Mouse (Mus musculus) intestine, embryonic 14.5 days (tissue): ENCODE measurements at regions not wholly inside any gene's neighbourhood (a gene's known extent, or its start where the extent isn't known, plus 50 kb on each side); places are given as distances from the start of the nearest gene placed in this dataset.

ENCODE experiments used
- ATAC-seq: fragments of 200-750 bp; cut with Nextera tagmentation; replicated peaks from 2 replicates; pipeline ENCODE4 v1.8.0; 2017; ENCODE audit warnings: low read depth, moderate number of reproducible peaks, moderate TSS enrichment, moderate library complexity; ENCODE audit not compliant: low FRiP score, low TSS enrichment
- DNase-seq: peaks from one replicate; pipeline ENCODE4 v3.0.0-alpha.2; 2018; ENCODE audit warnings: low spot score
- H3K27ac ChIP-seq: fragments of 300-500 bp; sonication (generic); 2 replicates; pipeline ENCODE4 v1.5.1; 2014; ENCODE audit warnings: low read depth, mild to moderate bottlenecking, control low read depth
- H3K27me3 ChIP-seq: fragments of 300-500 bp; sonication (generic); replicated peaks from 2 replicates; pipeline ENCODE4 v1.6.1; 2014; ENCODE audit warnings: low read length, control low read depth; ENCODE audit not compliant: control insufficient read depth, insufficient read depth
- H3K36me3 ChIP-seq: fragments of 300-500 bp; sonication (generic); 2 replicates; pipeline ENCODE4 v1.6.1; 2014; ENCODE audit warnings: low read length, control low read depth; ENCODE audit not compliant: control insufficient read depth, insufficient read depth
- H3K4me1 ChIP-seq: fragments of 300-500 bp; sonication (generic); replicated peaks from 2 replicates; pipeline ENCODE4 v1.6.1; 2014; ENCODE audit warnings: low read length, control low read depth, mixed read lengths; ENCODE audit not compliant: control insufficient read depth, insufficient read depth
- H3K4me2 ChIP-seq: fragments of 300-500 bp; sonication (generic); 2 replicates; pipeline ENCODE4 v1.6.1; 2014; ENCODE audit warnings: low read length
- H3K4me3 ChIP-seq: fragments of 300-500 bp; sonication (generic); 2 replicates; pipeline ENCODE4 v1.5.1; 2014; ENCODE audit warnings: low read depth, low read length, control low read depth, mixed read lengths
- H3K9ac ChIP-seq: fragments of 300-500 bp; sonication (generic); 2 replicates; pipeline ENCODE4 v1.6.1; 2014; ENCODE audit warnings: mild to moderate bottlenecking, low read length
- H3K9me3 ChIP-seq: fragments of 300-500 bp; sonication (generic); 2 replicates; pipeline ENCODE4 v1.6.1; 2016; ENCODE audit warnings: low read length, control low read depth; ENCODE audit not compliant: control insufficient read depth
- WGBS: fragments of 180-500 bp; shearing (Covaris S2); extraction: QIAGEN DNeasy Blood & Tissue Kit; methylation state at CpG from one replicate; pipeline ENCODE4 v1.1.7; 2014; 5-methylcytosine and 5-hydroxymethylcytosine counted together

DNA sequence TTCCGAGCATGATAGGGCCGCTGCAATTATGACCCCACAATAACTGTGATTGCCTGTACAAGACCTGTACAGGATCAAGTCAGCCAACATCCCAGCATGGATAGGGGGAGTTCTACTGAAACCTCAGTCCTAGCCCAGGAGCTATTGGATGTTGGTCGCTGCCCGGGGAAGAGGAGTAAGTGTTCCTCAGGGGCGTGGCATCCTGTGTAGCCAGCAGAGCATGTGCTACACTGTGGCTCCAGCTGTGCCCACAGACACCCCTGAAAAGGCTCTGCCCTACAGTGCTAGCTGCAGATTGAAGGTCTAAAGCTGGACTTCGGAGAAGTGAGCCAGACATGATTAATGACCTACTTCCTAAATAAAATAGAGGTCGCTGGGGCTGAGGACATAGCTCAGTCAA lies 317.5 kb upstream of the 3110018I06Rik start:
- Histone ChIP-seq H3K36me3 (no peaks in the 10 kb centered on the region), H3K4me2 (no peak overlapping the region), H3K9me3 (no peaks in the 10 kb centered on the region), H3K27me3 (0 out of 2 replicates have a peak, but pooled peaks cover 3% of the 10 kb centered on the region), H3K9ac (no peak overlapping the region), H3K4me3 (no peak overlapping the region), H3K27ac (no peak overlapping the region), H3K4me1 (no peaks in the 10 kb centered on the region)
- DNase-seq, result no peak
- ATAC-seq, result no peak
- WGBS, result 61% methylated on average over 7 of the region's 7 CpGs

GRCm38 (mm10) chr12:107171676-107172075 lies 316.8 kb upstream of the 3110018I06Rik start:
- DNase-seq (no peak), ATAC-seq (no peak)
- H3K4me3 ChIP-seq, result no peak overlapping the region
- no peak overlapping the region for H3K27ac ChIP-seq
- H3K4me1 ChIP-seq, result no peaks in the 10 kb centered on the region
- no peaks in the 10 kb centered on the region for H3K9me3 ChIP-seq
- H3K4me2 ChIP-seq, result no peak overlapping the region
- 82% methylated on average over 15 of the region's 15 CpGs for WGBS
- no peak overlapping the region for H3K9ac ChIP-seq
- H3K36me3 ChIP-seq, result no peaks in the 10 kb centered on the region
- 0 out of 2 replicates have a peak, but pooled peaks cover 3% of the 10 kb centered on the region for H3K27me3 ChIP-seq

DNA sequence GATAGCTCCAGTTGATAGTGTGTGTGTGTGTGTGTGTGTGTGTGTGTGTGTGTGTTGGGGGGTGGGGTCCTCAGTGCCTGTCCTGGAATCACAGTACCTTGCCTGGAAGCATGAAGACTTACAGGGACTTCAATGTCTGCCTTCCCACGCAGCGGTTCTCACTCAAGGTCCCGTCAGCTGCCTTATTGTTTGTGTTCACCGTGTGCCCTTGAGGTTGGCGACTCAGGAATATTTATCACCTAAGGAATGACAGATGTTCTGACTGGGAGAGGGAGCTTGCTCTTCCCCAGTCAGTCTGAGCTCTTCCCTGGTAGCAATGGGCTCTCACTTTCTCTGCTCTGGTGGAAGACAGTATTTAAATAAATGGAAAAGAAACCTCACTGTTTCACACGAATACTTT lies 309.8 kb upstream of the 3110018I06Rik start:
- H3K27ac ChIP-seq, result no peak overlapping the region
- H3K4me2 ChIP-seq, result no peak overlapping the region

GRCm38 (mm10) chr12:107180501-107180900 lies 307.9 kb upstream of the 3110018I06Rik start:
- H3K27me3 ChIP-seq, result no peaks in the 10 kb centered on the region
- 92% methylated on average over 3 of the region's 3 CpGs for WGBS
- no peak overlapping the region for H3K4me3 ChIP-seq
- H3K9ac ChIP-seq, result no peak overlapping the region
- no peak overlapping the region for H3K27ac ChIP-seq
- H3K4me2 ChIP-seq, result no peak overlapping the region
- H3K9me3 ChIP-seq, result no peaks in the 10 kb centered on the region
- no peak for ATAC-seq
- DNase-seq, result no peak
- no peaks in the 10 kb centered on the region for H3K4me1 ChIP-seq
- no peaks in the 10 kb centered on the region for H3K36me3 ChIP-seq

More for the DNA sequence above, 309.8 kb upstream of the 3110018I06Rik start:
- no peak for ATAC-seq
- WGBS, result 40% methylated on average over 6 of the region's 6 CpGs
- Histone ChIP-seq H3K9ac (no peak overlapping the region), H3K9me3 (no peaks in the 10 kb centered on the region), H3K4me1 (no peaks in the 10 kb centered on the region), H3K27me3 (no peaks in the 10 kb centered on the region), H3K36me3 (no peaks in the 10 kb centered on the region), H3K4me3 (no peak overlapping the region)
- DNase-seq, result no peak

DNA sequence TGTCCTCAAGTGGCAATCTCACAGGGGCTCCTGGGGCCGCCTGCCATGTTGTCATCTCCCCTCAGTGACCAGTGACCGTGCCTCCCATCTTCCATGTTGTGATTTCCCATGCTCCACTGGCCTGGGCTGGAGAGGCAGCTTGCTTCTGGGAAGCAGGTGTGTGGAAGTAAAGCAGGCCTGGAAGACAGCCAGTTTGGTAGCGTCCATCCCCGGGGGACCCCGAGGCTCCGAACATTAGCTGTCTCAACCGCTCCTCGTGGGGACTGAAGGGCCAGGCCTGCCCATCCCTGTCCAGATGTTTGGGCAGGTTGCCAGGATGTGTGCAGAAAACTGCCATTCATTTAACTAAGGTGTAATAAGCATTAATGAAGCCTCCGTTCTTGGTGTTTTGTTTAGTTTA lies 307.1 kb upstream of the 3110018I06Rik start:
- no peak for DNase-seq

GRCm38 (mm10) chr12:107182091-107182655 lies 306.3 kb upstream of the 3110018I06Rik start:
- no peak for DNase-seq
- Histone ChIP-seq H3K27ac (no peak overlapping the region), H3K36me3 (no peaks in the 10 kb centered on the region), H3K4me1 (no peaks in the 10 kb centered on the region), H3K27me3 (no peaks in the 10 kb centered on the region), H3K4me3 (no peak overlapping the region), H3K4me2 (no peak overlapping the region), H3K9me3 (no peaks in the 10 kb centered on the region), H3K9ac (no peak overlapping the region)
- no peak for ATAC-seq
- 90% methylated on average over 18 of the region's 18 CpGs for WGBS

More for the DNA sequence above, 307.1 kb upstream of the 3110018I06Rik start:
- Histone ChIP-seq H3K4me1 (no peaks in the 10 kb centered on the region), H3K9me3 (no peaks in the 10 kb centered on the region), H3K9ac (no peak overlapping the region), H3K4me3 (no peak overlapping the region), H3K27me3 (no peaks in the 10 kb centered on the region), H3K27ac (no peak overlapping the region), H3K4me2 (no peak overlapping the region), H3K36me3 (no peaks in the 10 kb centered on the region)
- no peak for ATAC-seq
- 65% methylated on average over 9 of the region's 9 CpGs for WGBS

GRCm38 (mm10) chr12:107183283-107183682 lies 305.1 kb upstream of the 3110018I06Rik start:
- H3K4me3 ChIP-seq, result no peak overlapping the region
- H3K36me3 ChIP-seq, result no peaks in the 10 kb centered on the region
- no peak overlapping the region for H3K9ac ChIP-seq
- H3K4me2 ChIP-seq, result no peak overlapping the region
- WGBS, result 46% methylated on average over 9 of the region's 9 CpGs
- no peaks in the 10 kb centered on the region for H3K27me3 ChIP-seq
- DNase-seq (no peak), ATAC-seq (no peak)
- H3K27ac ChIP-seq, result no peak overlapping the region
- no peaks in the 10 kb centered on the region for H3K9me3 ChIP-seq
- no peaks in the 10 kb centered on the region for H3K4me1 ChIP-seq

DNA sequence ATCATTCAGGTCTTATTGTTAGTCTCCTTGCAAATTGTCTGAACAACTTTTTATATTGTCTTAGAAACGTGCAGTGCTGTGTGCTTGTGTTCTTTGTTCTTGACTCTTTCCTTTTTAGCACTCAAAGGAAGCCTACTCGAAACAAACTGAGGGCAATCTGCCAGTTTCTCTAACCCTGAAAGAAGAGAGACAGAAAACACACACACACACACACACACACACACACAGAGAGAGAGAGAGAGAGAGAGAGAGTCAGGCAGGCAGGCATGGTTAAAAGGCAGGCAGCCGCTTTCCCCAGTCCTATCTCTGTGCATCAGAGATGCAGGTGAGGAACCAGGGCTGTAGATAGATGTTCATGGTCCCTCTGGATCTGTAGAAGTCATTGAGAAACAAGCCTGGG lies 304.0 kb upstream of the 3110018I06Rik start:
- Histone ChIP-seq H3K4me2 (no peak overlapping the region), H3K4me1 (no peaks in the 10 kb centered on the region), H3K9me3 (no peaks in the 10 kb centered on the region), H3K4me3 (no peak overlapping the region), H3K9ac (no peak overlapping the region), H3K27me3 (no peaks in the 10 kb centered on the region), H3K27ac (no peak overlapping the region), H3K36me3 (no peaks in the 10 kb centered on the region)
- DNase-seq (no peak), ATAC-seq (no peak)
- WGBS, result 58% methylated on average over 3 of the region's 3 CpGs

DNA sequence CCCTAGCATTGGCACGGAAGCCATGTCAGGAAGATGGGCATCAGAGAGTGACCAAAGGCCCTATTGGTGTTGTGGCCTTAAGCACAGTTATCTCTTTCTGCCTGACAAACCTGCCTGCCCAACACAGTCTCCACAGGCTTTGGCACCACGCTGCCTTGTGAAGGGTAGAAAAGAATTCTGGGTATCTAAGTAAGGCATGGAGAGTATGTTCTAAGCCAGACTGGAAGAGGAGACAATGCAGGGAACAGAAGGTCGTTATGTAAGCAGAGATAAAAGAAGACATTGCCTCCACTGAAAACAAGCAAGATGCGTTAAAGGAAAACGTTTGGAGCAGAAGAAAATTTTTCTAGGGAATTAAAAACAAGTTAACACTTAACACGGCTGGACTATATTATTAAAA lies 302.1 kb upstream of the 3110018I06Rik start:
- Histone ChIP-seq H3K36me3 (no peaks in the 10 kb centered on the region), H3K9ac (no peak overlapping the region), H3K4me1 (no peaks in the 10 kb centered on the region), H3K27ac (no peak overlapping the region), H3K4me3 (no peak overlapping the region), H3K9me3 (no peaks in the 10 kb centered on the region), H3K27me3 (no peaks in the 10 kb centered on the region), H3K4me2 (no peak overlapping the region)
- DNase-seq (no peak), ATAC-seq (no peak)
- WGBS, result 86% methylated on average over 6 of the region's 6 CpGs
